Mouse (Mus musculus) embryonic fibroblast, embryonic 13.5 days (primary cell): Measurements from ENCODE around the gene Nkx6-1.

ENCODE experiments used
- CTCF ChIP-seq: IDR thresholded peaks from 2 replicates; pipeline ENCODE4 v1.5.1; 2011; ENCODE audit warnings: mild to moderate bottlenecking, control low read depth, low read length, moderate library complexity, borderline replicate concordance; ENCODE audit not compliant: insufficient read depth
- POLR2A ChIP-seq: IDR thresholded peaks from 2 replicates; pipeline ENCODE4 v1.6.1; 2011; ENCODE audit warnings: low read depth, mild to moderate bottlenecking, control low read depth, low read length, moderate library complexity

GRCm38 (mm10) chr5:101656107-101656506, 8.7 kb downstream of the Nkx6-1 start:
- no peak for TF ChIP-seq POLR2A
- no peak for TF ChIP-seq CTCF
